Mouse (Mus musculus): ENCODE results near the gene Plcxd2.
A peak's percentile ranks its signal among the peaks of the same experiment; 100 is the strongest.

Plcxd2 gene

DNA sequence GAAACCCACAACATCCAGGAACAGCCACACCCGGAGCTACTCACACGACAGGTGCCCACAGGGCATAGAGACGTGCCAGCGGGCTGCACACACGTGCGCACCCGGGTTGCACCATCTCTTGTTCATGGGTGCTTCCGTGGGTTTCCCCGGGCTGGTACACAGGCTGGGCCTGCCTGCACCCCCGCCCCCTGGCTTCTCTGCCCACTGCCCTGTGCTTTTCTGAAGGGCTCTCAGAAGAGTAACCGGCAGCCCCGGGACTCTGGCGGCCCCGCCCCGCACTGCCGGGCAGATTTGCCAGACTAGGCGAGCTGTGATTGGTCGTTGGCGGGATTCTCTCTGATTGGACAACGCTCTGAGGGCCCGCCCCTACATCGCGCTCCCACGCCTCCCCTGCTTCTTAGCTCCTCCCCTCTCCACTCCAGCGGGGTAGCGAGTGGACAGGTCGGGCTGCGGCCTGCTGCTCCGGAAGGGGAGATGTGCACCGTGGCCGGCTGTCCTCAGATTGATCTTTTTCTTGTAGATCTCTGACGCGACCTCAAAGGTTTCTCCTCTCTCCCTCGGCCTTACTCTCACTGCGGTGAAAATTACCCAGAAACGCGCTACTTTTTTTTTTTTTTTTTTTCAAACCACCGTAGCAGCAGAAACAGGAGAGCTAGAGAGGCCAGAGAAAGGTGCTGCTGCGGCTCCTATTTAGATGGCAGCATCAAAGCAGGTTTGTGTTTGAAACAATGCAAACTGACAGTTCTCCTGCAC lies at the start of gene Plcxd2:
Gene Plcxd2, minus strand, starts transcription at position 66 of the 753 bp plus-strand sequence.
- peak; percentile 93 for DNase-seq (ENCODE audit: low spot score)

GRCm38 (mm10) chr16:46046906-46047305 lies 36.9 kb upstream of the Plcxd2 start:
- no peak for DNase-seq (ENCODE audit: low spot score)

DNA sequence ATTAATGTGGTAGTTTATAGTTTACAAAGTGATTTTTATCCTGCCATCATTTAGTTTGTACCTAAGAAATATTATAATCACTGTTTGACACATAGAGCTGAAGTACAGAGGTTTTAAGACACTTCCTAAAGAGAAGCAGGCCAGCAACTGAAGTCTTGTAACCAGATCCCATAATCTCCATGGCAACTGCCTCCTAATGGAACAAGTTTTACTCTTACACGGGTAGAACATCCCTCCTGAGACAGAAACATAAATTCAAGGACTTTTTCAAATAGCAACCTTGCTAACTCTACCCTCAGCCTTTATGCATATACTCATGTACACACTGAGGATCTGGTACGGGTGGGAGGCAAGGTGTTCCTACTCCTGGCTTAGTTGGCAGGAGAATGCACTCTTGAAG lies 26.2 kb upstream of the Plcxd2 start:
- DNase-seq (ENCODE audit: low spot score): no peak

DNA sequence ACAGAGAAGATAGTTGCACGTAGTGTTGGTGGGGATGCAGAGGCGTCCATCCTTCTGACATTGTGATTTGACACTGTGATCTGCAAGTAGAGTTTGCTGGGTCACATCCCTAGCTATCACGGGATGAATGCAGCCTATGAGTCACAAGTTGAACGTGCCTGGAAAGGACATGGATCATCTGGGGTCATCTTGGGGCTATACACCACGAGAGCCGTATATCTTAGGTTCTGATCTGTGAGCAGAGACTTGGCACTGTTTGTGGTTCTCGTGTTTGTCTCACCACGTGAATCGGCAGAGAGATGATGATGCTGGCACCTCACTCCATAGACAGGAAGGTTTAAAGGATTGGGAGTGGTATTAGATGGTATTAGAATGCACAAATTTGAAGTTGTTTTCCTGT lies 23.9 kb upstream of the Plcxd2 start:
- DNase-seq (ENCODE audit: low spot score): no peak

DNA sequence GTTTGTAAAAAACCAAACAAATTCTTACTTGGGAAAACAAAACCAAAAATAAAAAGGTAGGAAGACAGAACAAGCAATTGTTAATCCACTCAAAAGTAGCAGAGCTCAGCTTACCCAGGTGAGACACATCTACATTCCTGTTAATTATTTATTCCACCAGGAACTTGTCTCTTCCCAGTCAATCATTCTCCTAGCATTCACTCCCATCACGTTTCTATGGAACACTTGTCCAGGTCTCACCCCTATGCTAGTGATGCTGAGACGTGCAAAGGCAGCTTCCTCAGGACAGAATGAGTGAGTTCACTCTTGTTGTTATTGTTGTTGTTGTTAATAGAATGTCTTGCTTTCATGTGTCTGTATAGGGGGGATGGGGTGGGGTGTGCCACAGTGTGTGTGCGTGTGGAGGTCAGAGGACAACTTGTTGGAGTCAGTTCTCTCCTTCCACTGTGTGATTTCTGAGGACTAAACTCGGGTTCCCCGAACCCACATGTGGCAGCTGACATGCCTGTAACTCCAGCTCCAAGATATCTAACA lies 13.0 kb upstream of the Plcxd2 start:
- DNase-seq (ENCODE audit: low spot score): no peak

DNA sequence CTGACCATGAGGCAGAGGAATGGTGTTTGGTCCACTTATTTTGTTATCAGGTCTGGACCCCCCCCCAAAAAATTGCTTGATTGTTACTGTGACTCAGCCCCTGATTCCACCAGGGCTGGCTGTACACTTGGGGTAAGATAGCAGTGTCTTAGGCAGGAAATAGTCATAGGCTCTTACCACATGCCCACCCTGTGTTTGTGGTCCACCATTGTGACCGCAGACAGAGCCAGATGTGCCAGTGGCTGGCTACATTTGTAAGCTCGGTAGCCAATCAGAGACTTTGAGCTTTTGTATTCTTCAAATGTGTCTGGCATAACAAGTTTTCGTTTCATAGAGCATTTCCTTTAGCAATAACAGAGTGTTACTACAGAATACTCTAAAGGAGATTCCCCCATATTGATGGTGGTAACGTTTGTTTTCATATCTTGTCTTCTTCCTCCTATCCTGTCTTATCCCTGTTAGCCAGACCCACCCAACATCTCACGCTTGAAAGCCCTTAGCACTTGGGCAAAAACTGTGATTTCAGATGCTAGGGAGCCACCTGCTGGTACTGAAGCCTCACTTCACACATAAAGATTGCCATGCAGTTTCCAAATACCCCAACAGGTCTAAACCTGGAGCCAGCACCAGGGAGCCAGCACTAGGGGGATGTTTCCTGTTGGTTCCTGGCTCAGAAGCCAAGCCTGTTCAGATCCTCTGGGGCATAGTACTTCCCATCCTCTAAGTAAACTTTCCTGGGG lies 12.3 kb upstream of the Plcxd2 start:
- peak; percentile 85 for DNase-seq (ENCODE audit: low spot score)

GRCm38 (mm10) chr16:46021302-46021701 lies 11.3 kb upstream of the Plcxd2 start:
- no peak for DNase-seq (ENCODE audit: low spot score)

- DNase-seq (ENCODE audit: low spot score): no peak
Observed at GRCm38 (mm10) chr16:46020396-46020795, 10.4 kb upstream of the Plcxd2 start.

DNA sequence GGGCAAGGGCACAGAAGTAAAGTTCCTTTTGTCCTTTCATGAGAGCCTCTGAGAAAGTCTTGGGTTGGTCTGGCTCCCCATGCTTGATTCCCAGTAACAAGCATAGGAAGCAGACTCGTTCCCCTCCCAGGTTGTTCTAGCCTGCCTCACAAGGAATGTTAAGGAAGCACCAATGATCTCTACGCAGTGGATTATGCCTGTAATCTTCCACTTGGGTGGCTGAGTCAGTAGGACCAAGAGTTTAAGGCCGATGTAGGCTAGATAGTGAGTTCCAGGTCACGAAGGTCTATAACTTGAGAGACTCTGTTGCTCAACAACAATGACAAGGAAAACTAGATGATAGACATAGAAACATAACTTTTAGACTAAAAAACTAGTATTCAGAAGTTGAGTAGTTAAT lies 9.8 kb upstream of the Plcxd2 start:
- no peak for DNase-seq (ENCODE audit: low spot score)

DNA sequence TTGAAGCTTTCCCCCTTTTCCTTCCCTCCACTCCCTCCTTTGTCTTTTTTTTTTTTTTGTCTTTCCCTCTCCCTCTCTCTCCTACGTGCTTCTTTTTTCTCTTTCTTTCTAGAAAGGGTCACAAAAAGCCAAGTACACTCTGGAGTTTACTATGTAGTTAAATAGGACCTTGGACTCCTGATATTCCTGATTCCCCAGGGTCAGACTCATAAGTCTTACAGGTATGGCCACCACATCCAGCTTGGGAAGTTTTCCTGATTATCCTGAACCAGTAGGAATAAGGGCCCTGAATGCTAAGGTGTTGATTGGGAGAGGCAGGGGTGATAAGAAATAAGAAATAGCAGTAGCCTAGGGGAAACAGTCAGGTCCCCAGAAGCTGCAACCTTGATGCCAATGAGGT lies 9.3 kb upstream of the Plcxd2 start:
- no peak for DNase-seq (ENCODE audit: low spot score)

DNA sequence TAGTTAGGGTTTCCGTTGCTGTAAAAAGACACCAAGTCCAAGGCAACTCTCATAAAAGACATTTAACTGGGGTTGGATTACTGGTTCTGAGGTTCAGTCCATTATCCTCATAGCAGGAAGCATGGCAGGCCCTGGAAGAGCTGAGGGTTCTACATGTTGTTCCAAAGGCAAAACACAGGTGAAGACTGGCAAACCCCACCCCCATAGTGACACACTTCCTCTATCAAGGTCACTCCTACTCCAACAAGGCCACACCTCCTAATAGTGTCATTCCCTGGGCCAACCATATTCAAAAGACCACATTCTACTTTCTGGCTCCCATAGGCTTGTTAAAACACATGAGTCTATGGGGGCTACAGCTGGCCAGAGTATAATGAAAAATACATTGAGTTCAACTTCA lies 1.7 kb upstream of the Plcxd2 start:
- DNase-seq (ENCODE audit: low spot score): no peak

GRCm38 (mm10) chr16:46010906-46011220 lies 845 bp upstream of the Plcxd2 start:
- peak; percentile 73 for DNase-seq (ENCODE audit: low spot score)

- DNase-seq (ENCODE audit: low spot score): no peak
Observed at GRCm38 (mm10) chr16:46009717-46010116, 301 bp downstream of the Plcxd2 start.

- DNase-seq (ENCODE audit: low spot score): peak; percentile 65
Observed at GRCm38 (mm10) chr16:46008766-46009165, 1.3 kb downstream of the Plcxd2 start.

GRCm38 (mm10) chr16:46008036-46008605 lies 1.9 kb downstream of the Plcxd2 start:
- no peak for DNase-seq (ENCODE audit: low spot score)

DNA sequence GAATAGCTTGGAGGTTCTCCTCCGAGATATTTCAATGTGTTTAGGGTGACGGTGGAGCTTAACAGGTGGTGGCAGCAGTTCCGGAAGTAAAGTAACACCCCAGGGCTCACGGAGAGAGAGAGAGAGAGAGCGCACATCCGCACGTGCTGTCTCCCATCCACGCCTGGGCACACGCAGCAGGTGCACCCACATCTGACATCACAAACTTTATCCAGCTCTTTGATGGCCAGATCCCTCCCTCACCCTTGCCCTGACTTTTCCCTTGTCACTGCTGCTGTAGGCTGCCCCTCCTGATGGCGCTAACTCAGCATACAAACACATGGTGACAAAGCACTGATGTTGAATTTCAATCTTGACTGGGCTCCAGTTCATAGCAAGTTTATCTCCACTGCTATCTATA lies 3.8 kb downstream of the Plcxd2 start:
- DNase-seq (ENCODE audit: low spot score): peak; percentile 84

- DNase-seq (ENCODE audit: low spot score): peak; percentile 67
Observed at GRCm38 (mm10) chr16:46001550-46002166, 8.4 kb downstream of the Plcxd2 start.

GRCm38 (mm10) chr16:46000976-46001375 lies 9.0 kb downstream of the Plcxd2 start:
- DNase-seq (ENCODE audit: low spot score): no peak

DNA sequence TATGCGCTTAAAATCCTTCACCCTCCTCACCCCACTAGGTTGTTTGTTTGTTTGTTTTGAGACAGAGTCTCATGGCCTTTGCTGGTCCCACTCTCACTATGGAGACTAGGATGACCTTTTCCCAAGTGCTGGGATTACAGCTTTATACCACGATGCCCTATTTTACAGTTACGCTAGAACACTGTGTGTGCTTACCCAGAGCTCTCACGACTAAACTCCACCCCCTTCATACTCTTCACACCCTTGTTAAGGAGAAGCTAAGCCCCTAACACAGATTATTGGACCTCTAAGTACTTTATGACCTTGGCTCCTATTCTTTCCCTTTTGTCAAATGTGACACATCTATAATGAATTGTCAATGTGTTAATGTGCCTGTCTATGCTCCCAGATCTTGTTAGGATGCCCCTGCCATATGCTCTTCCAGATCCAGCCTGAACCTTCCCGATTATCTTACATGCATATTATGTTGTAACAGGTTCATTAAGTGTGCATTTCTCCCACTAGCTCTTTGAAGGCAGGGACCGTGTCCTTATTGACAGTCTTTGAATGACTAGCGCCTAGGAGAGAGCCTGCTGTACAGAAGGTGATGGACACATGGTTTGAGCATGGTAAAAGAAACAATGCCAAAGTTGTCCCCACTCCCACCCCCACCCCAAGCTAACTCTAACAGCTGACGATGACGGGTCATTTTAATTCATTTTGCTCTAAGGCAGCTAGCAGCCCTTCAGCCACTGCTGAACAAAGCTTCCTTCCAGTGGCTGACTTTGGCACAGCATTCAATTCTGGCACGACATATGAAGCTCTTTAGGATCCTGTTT lies 10.4 kb downstream of the Plcxd2 start:
- no peak for DNase-seq (ENCODE audit: low spot score)

- DNase-seq (ENCODE audit: low spot score): peak; percentile 37
Observed at GRCm38 (mm10) chr16:45998231-45998630, 11.8 kb downstream of the Plcxd2 start.

DNA sequence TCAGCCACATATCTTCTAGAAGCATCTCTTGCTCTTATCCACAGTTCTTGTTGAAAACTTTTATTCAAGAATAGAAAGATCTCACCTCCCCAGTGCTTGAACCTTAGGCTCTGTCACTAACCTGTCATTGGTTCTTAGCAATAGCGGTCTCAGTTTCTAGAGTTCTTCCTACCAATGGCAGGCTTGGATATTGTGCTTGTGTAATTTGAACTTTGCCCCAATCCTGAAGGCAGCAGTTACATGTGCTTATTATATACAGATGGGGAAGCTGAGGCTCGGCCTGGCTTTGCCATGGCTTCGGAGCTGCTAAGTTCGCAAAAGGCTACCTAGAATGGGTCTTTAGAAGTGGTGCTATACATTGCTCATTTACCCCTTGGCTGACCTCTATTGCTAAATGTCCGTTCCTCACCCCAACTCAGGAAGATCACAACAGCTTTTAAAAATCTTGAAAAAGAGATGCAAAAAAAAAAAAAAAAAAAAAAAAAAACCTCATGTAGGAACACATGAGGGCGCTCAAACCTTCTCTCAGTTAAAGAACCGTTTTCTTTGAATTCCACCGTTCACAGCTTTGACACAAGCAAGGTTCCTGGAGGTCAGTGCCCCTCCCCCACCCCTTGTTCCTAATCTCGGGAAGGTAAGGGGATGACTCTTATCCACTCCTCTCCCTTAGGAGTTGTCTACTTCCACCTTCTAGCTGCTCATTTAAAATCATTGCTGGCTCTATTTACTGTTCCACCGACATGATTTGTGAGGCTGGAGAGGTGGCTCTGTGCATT lies 18.9 kb downstream of the Plcxd2 start:
- no peak for DNase-seq (ENCODE audit: low spot score)
